Mouse (Mus musculus) myocyte (in vitro differentiated cells): ENCODE results near the gene Hoxd9.

Source experiments
- CEBPB ChIP-seq: IDR thresholded peaks from 2 replicates; pipeline ENCODE4 v1.6.1; 2011; ENCODE audit warnings: mild to moderate bottlenecking, moderate library complexity; ENCODE audit not compliant: poor library complexity, insufficient read depth, severe bottlenecking
- E2F4 ChIP-seq: IDR thresholded peaks from one replicate; pipeline ENCODE4 v1.6.1; 2011; ENCODE audit warnings: mild to moderate bottlenecking, control low read depth, moderate library complexity; ENCODE audit not compliant: insufficient read depth
- MAX ChIP-seq: IDR thresholded peaks from one replicate; pipeline ENCODE4 v1.6.1; 2011; ENCODE audit warnings: low read depth, mild to moderate bottlenecking, control low read depth
- MYOD1 ChIP-seq, 3 experiments: IDR thresholded peaks; one replicate each; pipeline ENCODE4 v1.6.1; 2011; ENCODE audit warnings: control low read depth in 2 of 3, low read depth in 2 of 3, mild to moderate bottlenecking in 2 of 3, moderate library complexity in 1 of 3; ENCODE audit not compliant: insufficient read length in 2 of 3, control insufficient read depth in 1 of 3
- POLR2A ChIP-seq: IDR thresholded peaks from one replicate; pipeline ENCODE4 v1.6.1; 2011; ENCODE audit warnings: low read depth, mild to moderate bottlenecking, control low read depth, moderate library complexity; ENCODE audit not compliant: insufficient read length
- TCF12 ChIP-seq: IDR thresholded peaks from one replicate; pipeline ENCODE4 v1.6.1; 2011; ENCODE audit warnings: mild to moderate bottlenecking, control low read depth; ENCODE audit not compliant: poor library complexity, insufficient read depth, severe bottlenecking
- USF1 ChIP-seq: IDR thresholded peaks from one replicate; pipeline ENCODE4 v1.6.1; 2011; ENCODE audit warnings: low read depth, mild to moderate bottlenecking, control low read depth, moderate library complexity

- TF ChIP-seq TCF12 (no peak), POLR2A (no peak), E2F4 (no peak), MAX (no peak), MYOD1 (IDR thresholded peaks at IDR 0.05; ENCODE audit: control insufficient read depth in 1 of 3, insufficient read length in 2 of 3, low read depth in 2 of 3) (no peak), CEBPB (no peak), USF1 (no peak)
Measured at GRCm38 (mm10) chr2:74687698-74688555, 9.6 kb upstream of the Hoxd9 start.
